ENCODE assay signal across 24 mouse cellular contexts in genomic region chr7:98146447-98146845, GRCm38 (mm10). TPM values are rescaled to one million over a fixed set of nuclear protein-coding genes. Genes with fewer than 3 reads are reported as not detected.
DNase-seq lines count a peak whose midpoint lies in the region; ATAC-seq and TF ChIP-seq lines count a peak whose summit lies in the region.
"Had no signal": no experiment of that assay in that cellular context is flagged by ENCODE, and none has a peak within 500 bp of the region (broad histone marks: within the 10 kb centered on the region; RNA-seq: fewer than 3 reads in every experiment).

No protein-coding gene starts in this region.

- TF ChIP-seq CTCF in liver, adult 2 months (IDR thresholded peaks at IDR 0.05; ENCODE audit: low read depth, low read length) = no peak
- TF ChIP-seq CTCF in stomach, postnatal 0 days (IDR thresholded peaks at IDR 0.05; ENCODE audit: low read depth) = no peak

- DNase-seq in embryonic facial prominence, embryonic 10.5 days (ENCODE audit: low spot score) = no peak
- peak; percentile 84 for DNase-seq in liver, adult 2 months (ENCODE audit: extremely low read depth, low read depth, low spot score)
- DNase-seq in liver, embryonic 11.5 days (ENCODE audit: low spot score) = no peak
- peak; percentile 55 for DNase-seq in MN1 (ENCODE audit: low spot score)
- DNase-seq in stomach, postnatal 0 days (ENCODE audit: low spot score) = no peak
- no peak for DNase-seq in heart, postnatal 10 days
- DNase-seq: cerebellum, postnatal 25 days; embryo, embryonic 11 days; kidney, adult 9 months; kidney, postnatal 14 days; lung, embryonic 14.5 days; lung, postnatal 36 days; spleen, adult 18-20 months; thymus, postnatal 14 days had no signal

- intact Hi-C loops in heart, postnatal 10 days (cut with DNase I) = no loop called here

- TF ChIP-seq EP300 in stomach, postnatal 0 days (optimal IDR thresholded peaks at IDR 0.05) = no peak

- no peak overlapping the region for H3K27ac ChIP-seq in embryonic facial prominence, embryonic 13.5 days
- no peak overlapping the region for H3K27ac ChIP-seq in embryonic facial prominence, embryonic 10.5 days (replicated peaks)
- no peak overlapping the region for H3K27ac ChIP-seq in liver, adult 2 months (replicated peaks; ENCODE audit: insufficient read depth, low read depth, low read length)
- H3K27ac ChIP-seq in liver, embryonic 11.5 days (ENCODE audit: low read depth, low read length) = no peak overlapping the region
- H3K27ac ChIP-seq in stomach, postnatal 0 days (replicated peaks) = no peak overlapping the region
- H3K27ac ChIP-seq: embryonic facial prominence, embryonic 15.5 days; heart, embryonic 10.5 days; intestine, embryonic 15.5 days; limb, embryonic 13.5 days; liver, embryonic 14.5 days; midbrain, embryonic 15.5 days had no signal

- H3K79me2 ChIP-seq in liver, adult 2 months (ENCODE audit: control insufficient read depth, insufficient read depth, low read length) = no peaks in the 10 kb centered on the region

- no peaks in the 10 kb centered on the region for H3K36me3 ChIP-seq in embryonic facial prominence, embryonic 13.5 days
- no peaks in the 10 kb centered on the region for H3K36me3 ChIP-seq in embryonic facial prominence, embryonic 10.5 days (replicated peaks)
- H3K36me3 ChIP-seq in liver, adult 2 months (ENCODE audit: control insufficient read depth, insufficient read depth, low read length) = no peaks in the 10 kb centered on the region
- peaks cover 5% of the 10 kb centered on the region; the same call in 1 of the 2 replicates for H3K36me3 ChIP-seq in liver, embryonic 11.5 days (ENCODE audit: control insufficient read depth, insufficient read depth, low read length)
- H3K36me3 ChIP-seq in stomach, postnatal 0 days (ENCODE audit: control insufficient read depth, insufficient read depth, low read length) = no peaks in the 10 kb centered on the region
- H3K36me3 ChIP-seq: embryonic facial prominence, embryonic 15.5 days; heart, embryonic 10.5 days; intestine, embryonic 15.5 days; limb, embryonic 13.5 days; midbrain, embryonic 15.5 days had no signal

- peaks cover 22% of the 10 kb centered on the region for H3K4me1 ChIP-seq in embryonic facial prominence, embryonic 13.5 days
- H3K4me1 ChIP-seq in embryonic facial prominence, embryonic 10.5 days = peaks cover 63% of the 10 kb centered on the region
- peaks cover 14% of the 10 kb centered on the region for H3K4me1 ChIP-seq in liver, adult 2 months (ENCODE audit: control insufficient read depth, insufficient read depth, low read length)
- H3K4me1 ChIP-seq in liver, embryonic 11.5 days (replicated peaks; ENCODE audit: control insufficient read depth, insufficient read depth, low read length) = peaks cover 22% of the 10 kb centered on the region
- H3K4me1 ChIP-seq in stomach, postnatal 0 days (replicated peaks; ENCODE audit: control insufficient read depth, insufficient read depth) = no peaks in the 10 kb centered on the region
- H3K4me1 ChIP-seq: intestine, embryonic 15.5 days had no signal

- H3K27me3 ChIP-seq in embryonic facial prominence, embryonic 13.5 days = no peaks in the 10 kb centered on the region
- peaks cover 12% of the 10 kb centered on the region; the same call in 1 of the 2 replicates for H3K27me3 ChIP-seq in embryonic facial prominence, embryonic 10.5 days (replicated peaks; ENCODE audit: low read depth, poor library complexity, severe bottlenecking)
- no peaks in the 10 kb centered on the region for H3K27me3 ChIP-seq in liver, adult 2 months (ENCODE audit: control insufficient read depth, insufficient read depth, low read length)
- H3K27me3 ChIP-seq in liver, embryonic 11.5 days (replicated peaks; ENCODE audit: control insufficient read depth, insufficient read depth, low read length) = no peaks in the 10 kb centered on the region
- no peaks in the 10 kb centered on the region for H3K27me3 ChIP-seq in stomach, postnatal 0 days (ENCODE audit: control insufficient read depth, insufficient read depth, low read length)
- H3K27me3 ChIP-seq: embryonic facial prominence, embryonic 15.5 days; intestine, embryonic 15.5 days; limb, embryonic 13.5 days; midbrain, embryonic 15.5 days had no signal

- H3K4me2 ChIP-seq in embryonic facial prominence, embryonic 13.5 days = no peak overlapping the region
- H3K4me2 ChIP-seq in liver, embryonic 11.5 days = no peak overlapping the region
- H3K4me2 ChIP-seq in stomach, postnatal 0 days (replicated peaks; ENCODE audit: low read depth) = no peak overlapping the region
- H3K4me2 ChIP-seq: embryonic facial prominence, embryonic 15.5 days; intestine, embryonic 15.5 days; limb, embryonic 13.5 days; lung, embryonic 14.5 days; midbrain, embryonic 15.5 days had no signal

- no peaks in the 10 kb centered on the region for H3K9me3 ChIP-seq in embryonic facial prominence, embryonic 13.5 days
- no peaks in the 10 kb centered on the region for H3K9me3 ChIP-seq in embryonic facial prominence, embryonic 10.5 days
- no peaks in the 10 kb centered on the region for H3K9me3 ChIP-seq in liver, embryonic 11.5 days (ENCODE audit: control insufficient read depth, low read length)
- no peaks in the 10 kb centered on the region for H3K9me3 ChIP-seq in stomach, postnatal 0 days (ENCODE audit: control insufficient read depth, low read length)
- H3K9me3 ChIP-seq: embryonic facial prominence, embryonic 15.5 days; heart, embryonic 10.5 days; intestine, embryonic 15.5 days; limb, embryonic 13.5 days; megakaryocyte, embryonic 14.5 days; midbrain, embryonic 15.5 days had no signal

- no peak for ATAC-seq in embryonic facial prominence, embryonic 13.5 days (ENCODE audit: insufficient number of reproducible peaks, insufficient read depth, low FRiP score, low TSS enrichment, low read depth)
- no peak for ATAC-seq in liver, embryonic 11.5 days (replicated peaks; ENCODE audit: low FRiP score)
- ATAC-seq in stomach, postnatal 0 days (ENCODE audit: low FRiP score, low TSS enrichment) = peak; percentile 35; the same call in 1 of the 2 replicates
- ATAC-seq: hindbrain, embryonic 16.5 days; intestine, embryonic 15.5 days; midbrain, embryonic 15.5 days had no signal

- no peak for TF ChIP-seq POLR2A in liver, adult 2 months (IDR thresholded peaks at IDR 0.05; ENCODE audit: extremely low read depth, insufficient read depth, low read length)

- H3K9ac ChIP-seq in embryonic facial prominence, embryonic 13.5 days = peak overlapping the region; percentile 3; the same call in 1 of the 2 replicates
- H3K9ac ChIP-seq in liver, adult 2 months (ENCODE audit: low read depth, low read length) = no peak overlapping the region
- H3K9ac ChIP-seq in liver, embryonic 11.5 days (ENCODE audit: low read depth, low read length) = no peak overlapping the region
- H3K9ac ChIP-seq in stomach, postnatal 0 days (ENCODE audit: low read length) = no peak overlapping the region
- H3K9ac ChIP-seq: embryonic facial prominence, embryonic 15.5 days; intestine, embryonic 15.5 days; limb, embryonic 13.5 days; liver, embryonic 14.5 days; lung, embryonic 14.5 days; midbrain, embryonic 15.5 days had no signal

- no peak overlapping the region for H3K4me3 ChIP-seq in embryonic facial prominence, embryonic 13.5 days
- H3K4me3 ChIP-seq in embryonic facial prominence, embryonic 10.5 days = no peak overlapping the region
- H3K4me3 ChIP-seq in liver, adult 2 months (ENCODE audit: insufficient read depth, low read depth, low read length) = no peak overlapping the region
- no peak overlapping the region for H3K4me3 ChIP-seq in liver, embryonic 11.5 days (ENCODE audit: low read depth, low read length)
- H3K4me3 ChIP-seq in stomach, postnatal 0 days (ENCODE audit: low read depth, low read length) = no peak overlapping the region
- H3K4me3 ChIP-seq: embryonic facial prominence, embryonic 15.5 days; heart, embryonic 10.5 days; intestine, embryonic 15.5 days; limb, embryonic 13.5 days; megakaryocyte, embryonic 14.5 days; midbrain, embryonic 15.5 days had no signal

- 73% methylated on average over 8 of the region's 8 CpGs for whole genome bisulfite sequencing in embryonic facial prominence, embryonic 13.5 days
- 83% methylated on average over 8 of the region's 8 CpGs for WGBS in embryonic facial prominence, embryonic 10.5 days
- WGBS in liver, adult 2 months = 34% methylated on average over 8 of the region's 8 CpGs
- WGBS in liver, embryonic 11.5 days = 80% methylated on average over 8 of the region's 8 CpGs
- 58% methylated on average over 8 of the region's 8 CpGs for WGBS in stomach, postnatal 0 days

RNA-seq across cellular contexts. Expression of gene Omp, which starts 1.1 kb away (rescaled TPM):
- 1.0 and 1.3 TPM in 2 replicates for polyA plus RNA-seq in embryonic facial prominence, embryonic 13.5 days (2015; fragmentation: Nextera tagmentation; extraction: Ambion mirVana)
- polyA plus RNA-seq in embryonic facial prominence, embryonic 10.5 days (2016; fragmentation: Nextera tagmentation; extraction: Ambion mirVana) = 0.18 TPM in 1 of 2 replicates, not detected in the other
- 0.07 and 0.18 TPM in 2 replicates for total RNA-seq in liver, adult 2 months (2014; rRNA removed)
- polyA plus RNA-seq in liver, adult 2 months (2012; rRNA removed) = 0.12 and 0.22 TPM in 2 replicates
- 0.62 and 0.70 TPM in 2 replicates for polyA plus RNA-seq in liver, embryonic 11.5 days (2014; fragmentation: Nextera tagmentation; extraction: Ambion mirVana)
- 0.57 and 0.65 TPM in 2 replicates for polyA plus RNA-seq in stomach, postnatal 0 days (2015; fragmentation: Nextera tagmentation; extraction: Ambion mirVana)
- total RNA-seq in heart, postnatal 10 days (2021) = under 1 TPM; 0.12 to 0.14 TPM
- total RNA-seq: gastrocnemius, adult 8-10 months had no signal

RNA-seq across cellular contexts. Expression of gene Myo7a, which starts 27.1 kb away (rescaled TPM):
- 10.2 and 10.5 TPM in 2 replicates for polyA plus RNA-seq in embryonic facial prominence, embryonic 13.5 days (2015; fragmentation: Nextera tagmentation; extraction: Ambion mirVana)
- polyA plus RNA-seq in embryonic facial prominence, embryonic 10.5 days (2016; fragmentation: Nextera tagmentation; extraction: Ambion mirVana) = 20.4 and 21.8 TPM in 2 replicates
- total RNA-seq in liver, adult 2 months (2014; rRNA removed) = 7.0 and 11.5 TPM in 2 replicates
- polyA plus RNA-seq in liver, adult 2 months (2012; rRNA removed) = 8.2 and 11.0 TPM in 2 replicates
- polyA plus RNA-seq in liver, embryonic 11.5 days (2014; fragmentation: Nextera tagmentation; extraction: Ambion mirVana) = 20.1 and 20.7 TPM in 2 replicates
- 2.1 and 2.4 TPM in 2 replicates for polyA plus RNA-seq in stomach, postnatal 0 days (2015; fragmentation: Nextera tagmentation; extraction: Ambion mirVana)
- 1 to 10 TPM; 4.2 to 4.6 TPM for total RNA-seq in heart, postnatal 10 days (2021)

RNA-seq across cellular contexts. Expression of gene Capn5, which starts 31.6 kb away (rescaled TPM):
- polyA plus RNA-seq in embryonic facial prominence, embryonic 13.5 days (2015; fragmentation: Nextera tagmentation; extraction: Ambion mirVana) = 5.8 and 6.0 TPM in 2 replicates
- 4.7 and 5.1 TPM in 2 replicates for polyA plus RNA-seq in embryonic facial prominence, embryonic 10.5 days (2016; fragmentation: Nextera tagmentation; extraction: Ambion mirVana)
- total RNA-seq in liver, adult 2 months (2014; rRNA removed) = 1.0 and 1.6 TPM in 2 replicates
- polyA plus RNA-seq in liver, adult 2 months (2012; rRNA removed) = 2.2 TPM in 2 replicates
- 20.0 and 20.1 TPM in 2 replicates for polyA plus RNA-seq in liver, embryonic 11.5 days (2014; fragmentation: Nextera tagmentation; extraction: Ambion mirVana)
- 13.2 and 16.6 TPM in 2 replicates for polyA plus RNA-seq in stomach, postnatal 0 days (2015; fragmentation: Nextera tagmentation; extraction: Ambion mirVana)
- 1 to 10 TPM; 1.9 to 3.0 TPM for total RNA-seq in heart, postnatal 10 days (2021)

RNA-seq across cellular contexts. Expression of gene B3gnt6, which starts 52.8 kb away (rescaled TPM):
- polyA plus RNA-seq in embryonic facial prominence, embryonic 13.5 days (2015; fragmentation: Nextera tagmentation; extraction: Ambion mirVana) = not detected in 2 replicates
- not detected in 2 replicates for polyA plus RNA-seq in embryonic facial prominence, embryonic 10.5 days (2016; fragmentation: Nextera tagmentation; extraction: Ambion mirVana)
- not detected in 2 replicates for total RNA-seq in liver, adult 2 months (2014; rRNA removed)
- 0.04 and 0.12 TPM in 2 replicates for polyA plus RNA-seq in liver, adult 2 months (2012; rRNA removed)
- polyA plus RNA-seq in liver, embryonic 11.5 days (2014; fragmentation: Nextera tagmentation; extraction: Ambion mirVana) = 0.09 TPM in 1 of 2 replicates, not detected in the other
- polyA plus RNA-seq in stomach, postnatal 0 days (2015; fragmentation: Nextera tagmentation; extraction: Ambion mirVana) = 0.23 and 0.25 TPM in 2 replicates
- total RNA-seq in heart, postnatal 10 days (2021) = not detected
- total RNA-seq: gastrocnemius, adult 8-10 months had no signal
- polyA plus RNA-seq: embryonic facial prominence, embryonic 15.5 days; heart, embryonic 10.5 days; limb, embryonic 13.5 days; lung, embryonic 14.5 days had no signal

Comparison
In these comparisons a context has a peak if more than half of its experiments do, and no peak if none do; other contexts are left out.
1. DNase-seq: peak in liver, adult 2 months (single experiment) and MN1 (single experiment); none in embryonic facial prominence, embryonic 10.5 days (single experiment), liver, embryonic 11.5 days (single experiment), stomach, postnatal 0 days (single experiment) and heart, postnatal 10 days (0 of 2).